Mouse (Mus musculus) kidney, embryonic 16.5 days (tissue): ENCODE measurements around the gene Zfp444. TPM values are rescaled to one million over a fixed set of nuclear protein-coding genes. Genes with fewer than 3 reads are reported as not detected.
"Not testable (repeated sequence)": the region's sequence is repeated elsewhere in the genome, so short reads cannot be mapped to it uniquely, and the experiment has no call there.

ENCODE experiments used
- ATAC-seq: fragments of 200-750 bp; cut with Nextera tagmentation; 2 replicates; pipeline ENCODE4 v1.8.0; 2017; ENCODE audit warnings: moderate TSS enrichment; ENCODE audit not compliant: low FRiP score, low TSS enrichment
- H3K27ac ChIP-seq: fragments of 300-500 bp; sonication (generic); 2 replicates; pipeline ENCODE4 v1.5.1; 2014; ENCODE audit warnings: low read length
- H3K27me3 ChIP-seq: fragments of 300-500 bp; sonication (generic); 2 replicates; pipeline ENCODE4 v1.6.1; 2014; ENCODE audit warnings: low read length, control low read depth, mixed read lengths; ENCODE audit not compliant: insufficient read depth
- H3K36me3 ChIP-seq: fragments of 300-500 bp; sonication (generic); 2 replicates; pipeline ENCODE4 v1.6.1; 2014; ENCODE audit warnings: low read length, control low read depth, mixed read lengths; ENCODE audit not compliant: insufficient read depth
- H3K4me1 ChIP-seq: fragments of 300-500 bp; sonication (generic); 2 replicates; pipeline ENCODE4 v1.6.1; 2014; ENCODE audit warnings: low read length, control low read depth, mixed read lengths; ENCODE audit not compliant: insufficient read depth
- H3K4me2 ChIP-seq: fragments of 300-500 bp; sonication (generic); replicated peaks from 2 replicates; pipeline ENCODE4 v1.6.1; 2014; ENCODE audit warnings: low read depth, low read length
- H3K4me3 ChIP-seq: fragments of 300-500 bp; sonication (generic); 2 replicates; pipeline ENCODE4 v1.5.1; 2014; ENCODE audit warnings: mild to moderate bottlenecking, low read length
- H3K9ac ChIP-seq: fragments of 300-500 bp; sonication (generic); replicated peaks from 2 replicates; pipeline ENCODE4 v1.6.1; 2014; ENCODE audit warnings: low read length
- H3K9me3 ChIP-seq: fragments of 300-500 bp; sonication (generic); 2 replicates; pipeline ENCODE4 v1.6.1; 2016; ENCODE audit warnings: low read length, control low read depth
- WGBS: fragments of 180-500 bp; shearing (Covaris S2); extraction: QIAGEN DNeasy Blood & Tissue Kit; methylation state at CpG from one replicate; pipeline ENCODE4 v1.1.7; 2014; 5-methylcytosine and 5-hydroxymethylcytosine counted together
- polyA plus RNA-seq: library from polyadenylated mRNA; unstranded; fragments of >200 nt; fragmentation: Nextera tagmentation; extraction: Ambion mirVana; gene quantifications from 2 replicates; pipeline ENCODE4 v1.2.1, GENCODE M21; 2015

The Zfp444 gene
- polyA plus RNA-seq, 1 experiment from 2014 or later, result 73.5 TPM

- H3K4me3 ChIP-seq, result not testable (repeated sequence)
- 0 out of 2 replicates have a peak, but pooled peaks have one; percentile 39 for ATAC-seq
These were observed 68.9 kb downstream of the Zfp444 start for GRCm38 (mm10) chr7:6240841-6241425.

More at GRCm38 (mm10) chr7:6240841-6241425, 68.9 kb downstream of the Zfp444 start:
- H3K9ac ChIP-seq, H3K9me3 ChIP-seq, H3K4me1 ChIP-seq, H3K4me2 ChIP-seq, H3K36me3 ChIP-seq, H3K27me3 ChIP-seq, H3K27ac ChIP-seq: not testable (repeated sequence)
- 21% methylated on average over 1 of the region's 1 CpGs for WGBS

Other genes starting within 250 kb of the Zfp444 start
- not detected in 2 replicates for gene Vmn1r65, start 161.2 kb upstream of the Zfp444 start, polyA plus RNA-seq
- not detected in 2 replicates for gene Nlrp4c, start 127.1 kb upstream of the Zfp444 start, polyA plus RNA-seq
- gene Zfp787, start 16.2 kb upstream of the Zfp444 start, polyA plus RNA-seq, result 27.7 and 31.8 TPM in 2 replicates
- not detected in 2 replicates for gene Galp, start 24.9 kb downstream of the Zfp444 start, polyA plus RNA-seq
- gene Zscan5b, start 50.1 kb downstream of the Zfp444 start, polyA plus RNA-seq, result not detected in 2 replicates
- not detected in 2 replicates for gene Epp13, start 80.5 kb downstream of the Zfp444 start, polyA plus RNA-seq
- gene Zfp667, start 114.4 kb downstream of the Zfp444 start, polyA plus RNA-seq, result 4.9 and 6.8 TPM in 2 replicates
- 5.8 and 6.3 TPM in 2 replicates for gene Zfp583, start 159.1 kb downstream of the Zfp444 start, polyA plus RNA-seq
- gene Gm3854, start 171.5 kb downstream of the Zfp444 start, polyA plus RNA-seq, result 2.3 TPM in 2 replicates
- 1.6 and 3.9 TPM in 2 replicates for gene Zfp78, start 191.1 kb downstream of the Zfp444 start, polyA plus RNA-seq
- 8.9 and 9.0 TPM in 2 replicates for gene Zfp28, start 211.1 kb downstream of the Zfp444 start, polyA plus RNA-seq
- 0.35 TPM in 1 of 2 replicates, not detected in the other for gene Smim17, start 226.5 kb downstream of the Zfp444 start, polyA plus RNA-seq
- not detected in 2 replicates for gene Gm20715, start 238.1 kb downstream of the Zfp444 start, polyA plus RNA-seq